Mouse (Mus musculus) ES-E14 (cell line): Measurements from ENCODE around the gene Prpf40b.

Source experiments
- CHD2 ChIP-seq: IDR thresholded peaks from 2 replicates; pipeline ENCODE4 v1.6.1; 2014; ENCODE audit warnings: mild to moderate bottlenecking, low read depth, low read length, inconsistent platforms
- ZC3H11A ChIP-seq: IDR thresholded peaks from 2 replicates; pipeline ENCODE4 v1.6.1; 2012; ENCODE audit warnings: low read depth, mild to moderate bottlenecking, inconsistent platforms, low read length, borderline replicate concordance
- ZNF384 ChIP-seq: IDR thresholded peaks from 2 replicates; pipeline ENCODE4 v1.6.1; 2012; ENCODE audit warnings: low read depth, low read length, inconsistent platforms

- no peak for TF ChIP-seq CHD2
- TF ChIP-seq ZNF384 = no peak
- no peak for TF ChIP-seq ZC3H11A
Measured at GRCm38 (mm10) chr15:99255241-99255749, 39.6 kb upstream of the Prpf40b start.
